Mouse (Mus musculus) testis, adult 2 months (tissue): ENCODE measurements around the gene Sass6.

Source experiments
- CTCF ChIP-seq: fragments of 200-500 bp; IDR thresholded peaks from 2 replicates; pipeline ENCODE4 v1.5.1; 2012; ENCODE audit warnings: low read depth, mild to moderate bottlenecking, inconsistent platforms, low read length, moderate library complexity; ENCODE audit not compliant: control insufficient read depth, insufficient read depth, insufficient replicate concordance
- POLR2A ChIP-seq: fragments of 200-500 bp; IDR thresholded peaks from 2 replicates; pipeline ENCODE4 v1.6.1; 2012; ENCODE audit warnings: low read depth, mild to moderate bottlenecking, inconsistent platforms, low read length, moderate library complexity; ENCODE audit not compliant: control insufficient read depth

DNA sequence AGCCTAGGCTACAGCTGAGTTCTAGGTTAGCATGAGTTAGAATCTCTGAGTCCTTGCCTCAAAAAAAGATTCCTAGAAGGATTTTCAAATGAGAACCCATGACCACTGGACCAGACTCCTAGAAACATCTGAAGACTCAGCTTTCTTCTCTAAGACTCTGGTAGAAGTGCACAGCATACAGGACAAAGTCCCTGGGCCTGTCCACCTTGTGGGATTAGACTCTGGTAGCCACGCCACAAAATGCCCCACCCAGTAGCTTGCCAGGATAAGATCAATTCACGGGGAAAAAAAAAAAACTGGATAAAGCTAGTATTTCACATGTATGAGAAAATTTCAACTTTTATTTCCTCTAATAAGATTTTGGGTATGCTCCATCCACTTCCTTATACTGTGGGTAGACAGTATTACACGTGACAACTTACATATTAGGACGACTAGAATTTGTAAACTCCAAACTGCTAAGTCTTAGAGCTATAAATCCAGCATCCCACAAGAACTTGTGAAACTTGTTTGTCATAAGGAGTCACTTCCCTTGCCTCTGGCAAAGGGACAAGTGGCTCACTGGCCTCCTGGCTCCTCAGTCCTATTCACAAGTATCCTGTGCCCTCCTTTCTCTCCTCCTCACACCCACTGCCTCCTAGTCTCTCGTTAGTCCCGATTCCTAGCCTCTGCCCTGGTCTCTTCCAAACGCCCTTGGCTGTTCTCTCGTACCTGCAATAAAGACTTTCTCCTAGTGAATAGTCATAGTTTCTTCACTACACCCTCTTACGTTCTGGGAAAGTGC lies 43.1 kb downstream of the Sass6 start:
- TF ChIP-seq CTCF (no peak), POLR2A (no peak)
